Mouse (Mus musculus) heart, adult 2 months (tissue): ENCODE results near the gene Lrrc71.

Source experiments
- CTCF ChIP-seq: fragments of 200-600 bp; IDR thresholded peaks from 2 replicates; pipeline ENCODE4 v1.8.1; 2022; ENCODE audit warnings: antibody characterized with exemption, mild to moderate bottlenecking, moderate library complexity
- EP300 ChIP-seq: fragments of 200-500 bp; IDR thresholded peaks from 2 replicates; pipeline ENCODE4 v1.6.1; 2011; ENCODE audit warnings: low read depth, low read length, control low read depth; ENCODE audit not compliant: insufficient read depth
- POLR2A ChIP-seq: fragments of 200-500 bp; IDR thresholded peaks from 2 replicates; pipeline ENCODE4 v1.6.1; 2011; ENCODE audit warnings: mild to moderate bottlenecking, low read depth, low read length, control low read depth; ENCODE audit not compliant: insufficient read depth

GRCm38 (mm10) chr3:87765091-87765490 lies 16.7 kb upstream of the Lrrc71 start:
- TF ChIP-seq CTCF (no peak), POLR2A (0 out of 2 replicates have a peak, but pooled peaks have one; percentile 14), EP300 (peak; percentile 12; the same call in 1 of the 2 replicates)
